Mouse (Mus musculus): Measurements from ENCODE around the gene Vasp.

Gene Vasp

DNA sequence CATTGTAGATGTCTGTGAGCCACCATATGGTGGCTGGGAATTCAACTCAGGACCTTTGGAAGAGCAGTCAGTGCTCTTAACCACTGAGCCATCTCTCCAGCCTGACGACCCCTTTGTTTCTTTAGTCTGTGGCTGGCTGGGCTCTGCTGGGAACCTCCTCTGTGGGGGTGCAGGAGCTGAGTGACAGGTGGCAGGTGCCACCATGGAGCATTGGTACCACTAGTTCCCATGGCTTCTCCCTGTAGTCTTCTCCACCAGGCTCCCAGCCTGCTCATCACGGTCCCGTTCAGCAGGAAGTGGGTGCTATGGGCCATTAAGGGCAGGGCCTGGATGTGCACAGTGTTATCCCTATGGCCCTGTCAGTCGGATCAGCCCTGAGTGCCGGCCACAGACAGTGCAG lies 37.0 kb downstream of the Vasp start:
- no peak for DNase-seq

DNA sequence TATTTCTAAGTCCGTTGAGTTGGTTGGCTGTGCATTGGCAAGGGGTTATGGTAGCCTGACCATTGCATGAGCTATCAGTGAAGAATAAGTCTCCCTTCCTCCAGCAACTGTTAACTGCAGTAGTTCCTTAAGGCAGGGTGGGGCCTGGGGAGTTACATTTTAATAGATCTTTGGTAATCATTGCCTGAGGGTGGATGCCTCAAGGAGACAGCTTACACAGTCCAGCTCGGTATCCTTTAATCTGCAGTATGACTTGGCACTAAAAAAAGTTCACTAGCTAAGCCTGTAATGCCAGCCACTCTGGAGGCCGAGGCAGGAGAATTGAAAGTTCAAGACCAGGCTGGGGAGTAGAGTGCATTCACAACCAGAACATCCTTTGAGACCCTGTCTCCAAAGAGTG lies 39.8 kb downstream of the Vasp start:
- no peak for DNase-seq

DNA sequence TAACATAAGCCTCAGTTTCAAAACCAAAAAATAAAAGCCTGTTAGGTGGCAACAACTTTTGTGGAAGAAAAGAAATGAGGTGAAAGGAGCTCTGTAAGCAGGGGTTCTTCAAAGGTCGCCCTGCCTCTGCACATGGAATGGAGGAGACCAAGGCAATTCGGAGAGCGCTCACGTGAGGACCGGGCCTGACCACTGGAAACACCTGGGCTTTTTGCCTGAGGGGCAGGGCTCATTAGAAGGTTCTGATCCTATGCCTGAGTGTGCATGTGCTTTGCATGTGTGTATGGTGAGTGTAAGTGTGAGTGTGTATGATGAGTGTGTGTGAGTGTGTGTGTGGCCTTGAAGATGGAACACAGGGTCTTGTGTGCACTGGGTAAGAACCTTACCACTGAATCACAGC lies 40.7 kb downstream of the Vasp start:
- no peak for DNase-seq

- DNase-seq = no peak
These were observed 41.5 kb downstream of the Vasp start for GRCm38 (mm10) chr7:19230041-19230580.

GRCm38 (mm10) chr7:19229404-19229803 lies 42.2 kb downstream of the Vasp start:
- DNase-seq = no peak

- no peak for DNase-seq
These were observed 42.8 kb downstream of the Vasp start for GRCm38 (mm10) chr7:19228793-19229148.

DNA sequence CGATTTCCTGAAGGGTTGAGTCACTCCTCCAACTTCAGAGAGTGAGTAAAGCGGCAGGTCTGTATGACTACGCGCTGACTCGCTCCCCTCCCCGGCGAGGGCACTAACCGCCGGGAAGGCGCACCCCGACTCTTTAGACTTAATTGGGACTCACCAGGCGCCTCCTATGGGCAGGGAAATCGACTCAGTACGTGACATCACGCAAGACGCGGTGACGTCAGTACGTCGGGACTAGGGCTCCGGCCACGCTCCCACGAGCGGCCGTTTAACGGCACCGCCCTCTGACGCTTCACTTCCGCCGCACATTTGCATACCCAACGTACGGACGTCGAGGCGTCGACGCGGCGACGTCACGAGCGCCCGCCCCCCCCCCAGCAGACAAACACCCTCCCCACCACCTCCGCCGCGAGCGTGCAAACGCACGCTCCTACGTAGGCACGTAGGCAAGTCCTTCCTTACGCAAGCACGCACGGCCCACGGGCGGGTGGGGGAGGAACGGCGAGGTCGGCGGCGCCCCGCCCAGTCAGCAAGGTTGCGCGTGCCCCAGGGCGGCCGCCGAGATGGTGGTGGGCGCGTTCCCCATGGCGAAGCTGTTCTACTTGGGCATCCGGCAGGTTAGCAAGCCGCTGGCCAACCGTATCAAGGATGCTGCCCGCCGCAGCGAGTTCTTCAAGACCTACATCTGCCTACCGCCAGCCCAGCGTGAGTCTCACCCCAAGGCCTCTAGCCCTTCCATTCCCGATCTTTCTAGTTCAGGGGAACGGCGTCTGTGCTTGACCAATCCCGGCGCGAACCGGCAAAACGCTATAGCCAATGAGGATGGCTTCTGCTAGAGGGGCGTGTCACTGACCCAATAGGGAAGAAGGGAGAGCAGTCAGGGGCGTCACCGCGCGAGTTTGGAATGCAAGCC lies 43.5 kb downstream of the Vasp start, which contains the start of gene Opa3:
Opa3 (plus strand) TSS at position 452 of the 910 bp plus-strand sequence.
- peak; percentile 98 for DNase-seq

- peak; percentile 46 for DNase-seq
These were observed 44.5 kb downstream of the Vasp start for GRCm38 (mm10) chr7:19226817-19227797.

- no peak for DNase-seq
These were observed 46.7 kb downstream of the Vasp start for GRCm38 (mm10) chr7:19224933-19225332.

GRCm38 (mm10) chr7:19222875-19223274 lies 48.7 kb downstream of the Vasp start:
- no peak for DNase-seq

DNA sequence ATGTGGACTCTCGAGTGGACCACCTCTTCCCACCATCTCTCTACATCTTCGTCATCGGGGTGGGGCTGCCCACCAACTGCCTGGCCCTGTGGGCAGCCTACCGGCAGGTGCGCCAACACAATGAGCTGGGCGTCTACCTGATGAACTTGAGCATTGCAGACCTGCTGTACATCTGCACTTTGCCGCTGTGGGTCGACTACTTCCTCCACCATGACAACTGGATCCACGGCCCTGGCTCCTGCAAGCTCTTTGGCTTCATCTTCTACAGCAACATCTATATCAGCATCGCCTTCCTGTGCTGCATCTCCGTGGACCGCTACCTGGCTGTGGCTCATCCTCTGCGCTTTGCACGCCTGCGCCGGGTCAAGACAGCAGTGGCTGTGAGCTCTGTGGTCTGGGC lies 49.4 kb downstream of the Vasp start:
- DNase-seq = no peak

GRCm38 (mm10) chr7:19220061-19220460 lies 51.6 kb downstream of the Vasp start:
- no peak for DNase-seq

DNA sequence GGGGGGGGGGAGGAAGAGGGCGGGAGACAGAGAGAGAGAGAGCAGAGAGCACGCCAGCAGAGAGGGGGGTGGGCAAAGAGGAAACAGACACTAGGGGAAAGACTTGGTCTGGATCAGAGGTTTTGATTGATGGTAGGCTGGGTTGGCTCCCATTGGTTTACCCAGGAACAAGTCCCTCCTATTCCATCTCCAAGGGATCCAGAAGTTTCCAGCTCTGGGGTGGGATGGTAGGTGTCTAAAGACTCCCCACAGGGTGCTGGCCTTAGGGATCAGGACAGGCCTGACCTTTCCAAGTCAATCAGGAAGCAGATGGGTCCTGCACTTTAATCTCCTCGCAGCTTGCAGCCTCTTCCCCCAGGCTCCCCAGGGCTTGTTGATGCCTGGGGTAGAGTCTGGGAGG lies 53.7 kb downstream of the Vasp start:
- DNase-seq = no peak

DNA sequence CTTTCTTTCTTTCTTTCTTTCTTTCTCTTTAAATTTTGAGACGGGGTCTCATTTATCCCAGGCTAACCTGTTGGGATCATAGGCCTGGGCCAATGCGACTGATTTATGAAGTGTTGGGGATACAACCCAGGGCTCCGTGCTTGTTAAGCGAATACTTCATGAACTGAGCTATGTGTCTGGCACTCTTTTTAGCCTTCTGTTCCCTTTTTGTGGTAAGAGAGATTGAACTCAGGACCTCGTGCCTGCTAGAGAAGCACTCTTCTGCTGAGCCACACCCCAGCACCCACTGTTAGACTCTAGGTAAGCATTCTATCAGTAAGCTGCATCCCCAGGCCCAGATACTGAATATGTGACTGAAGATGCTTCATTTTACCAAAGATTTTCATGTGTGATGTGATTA lies 54.1 kb downstream of the Vasp start:
- DNase-seq = no peak

GRCm38 (mm10) chr7:19214940-19215339 lies 56.7 kb downstream of the Vasp start:
- DNase-seq = no peak

- no peak for DNase-seq
These were observed 57.2 kb downstream of the Vasp start for GRCm38 (mm10) chr7:19214369-19214768.

DNA sequence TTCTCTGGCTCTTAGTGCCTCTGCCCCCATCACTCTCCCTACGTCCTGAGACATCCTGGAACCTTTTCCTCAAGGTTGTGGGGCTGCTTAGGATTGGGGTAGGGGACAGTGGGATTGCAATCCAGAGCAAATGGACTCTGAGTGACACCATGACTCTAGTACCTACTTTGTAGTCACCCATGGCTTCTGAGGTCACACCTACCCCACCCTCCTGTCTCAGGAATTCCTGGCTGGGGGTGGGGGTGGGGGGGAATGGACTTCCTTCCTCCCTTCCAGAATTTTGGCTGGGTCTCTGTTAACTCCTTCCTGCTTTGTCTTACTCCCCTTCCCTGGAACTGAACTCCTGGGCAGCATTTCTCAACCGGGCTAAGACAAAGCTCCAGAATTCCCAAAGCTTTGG lies 58.2 kb downstream of the Vasp start:
- no peak for DNase-seq

DNA sequence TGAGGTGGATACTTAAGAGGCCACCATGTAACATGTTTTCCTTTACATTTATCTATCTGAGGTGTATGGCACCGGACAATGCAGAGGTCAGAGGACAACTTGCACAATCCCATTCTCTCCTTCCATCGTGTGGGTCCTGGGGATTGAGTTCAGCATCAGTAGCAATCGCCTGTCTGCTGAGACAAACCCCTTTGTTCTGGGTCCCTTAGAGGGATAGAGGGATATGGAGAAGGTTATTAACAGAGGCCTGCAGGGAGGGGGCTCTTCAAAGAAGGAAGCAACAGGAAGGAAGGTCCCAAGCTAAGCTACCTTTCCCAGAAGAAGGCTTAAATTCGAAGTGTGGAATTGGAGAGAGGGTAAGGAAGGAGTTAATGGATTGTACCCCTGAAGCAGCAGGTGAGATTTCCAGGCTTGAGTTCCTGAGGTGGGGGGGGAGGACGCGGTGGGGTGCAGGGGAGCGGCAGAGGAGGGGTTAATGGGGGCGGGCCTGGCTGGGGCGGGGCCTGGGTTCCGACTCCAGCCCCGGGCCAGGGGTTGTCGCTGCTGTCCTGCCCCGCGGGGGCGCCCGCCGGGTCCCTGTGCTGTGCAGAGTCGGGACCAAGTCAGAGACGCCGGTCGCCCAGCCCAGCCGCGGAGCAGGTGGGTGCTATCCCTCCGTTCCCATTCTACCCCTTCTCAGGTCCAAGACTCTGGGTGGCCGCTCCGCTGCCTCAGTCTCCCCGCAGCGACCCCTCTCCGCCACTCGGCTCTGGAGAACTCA lies 59.4 kb downstream of the Vasp start, which contains the start of gene Gpr4:
Gpr4 (plus strand) TSS at position 543 of the 760 bp plus-strand sequence.
- no peak for DNase-seq

GRCm38 (mm10) chr7:19211041-19211675 lies 60.5 kb downstream of the Vasp start:
- DNase-seq = no peak

DNA sequence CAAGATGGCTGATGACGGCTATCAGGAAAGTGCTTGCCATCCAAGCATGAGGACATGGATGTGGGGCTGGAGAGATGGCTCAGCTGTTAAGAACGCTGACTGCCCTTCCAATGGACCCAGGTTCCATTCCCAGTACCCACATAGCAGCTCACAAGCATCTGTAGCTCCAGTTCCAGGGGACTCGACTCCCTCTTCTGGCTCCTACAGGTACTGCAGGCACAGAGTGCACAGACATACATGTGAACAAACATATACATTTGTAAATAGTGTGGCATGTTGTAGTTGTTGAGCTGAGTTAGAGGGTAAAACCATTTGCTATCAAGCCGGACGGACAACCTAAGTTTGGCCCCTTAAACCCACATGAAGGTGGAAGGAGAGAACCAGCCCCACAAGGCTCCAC lies 61.6 kb downstream of the Vasp start:
- no peak for DNase-seq

- no peak for DNase-seq
These were observed 62.1 kb downstream of the Vasp start for GRCm38 (mm10) chr7:19209494-19209893.

DNA sequence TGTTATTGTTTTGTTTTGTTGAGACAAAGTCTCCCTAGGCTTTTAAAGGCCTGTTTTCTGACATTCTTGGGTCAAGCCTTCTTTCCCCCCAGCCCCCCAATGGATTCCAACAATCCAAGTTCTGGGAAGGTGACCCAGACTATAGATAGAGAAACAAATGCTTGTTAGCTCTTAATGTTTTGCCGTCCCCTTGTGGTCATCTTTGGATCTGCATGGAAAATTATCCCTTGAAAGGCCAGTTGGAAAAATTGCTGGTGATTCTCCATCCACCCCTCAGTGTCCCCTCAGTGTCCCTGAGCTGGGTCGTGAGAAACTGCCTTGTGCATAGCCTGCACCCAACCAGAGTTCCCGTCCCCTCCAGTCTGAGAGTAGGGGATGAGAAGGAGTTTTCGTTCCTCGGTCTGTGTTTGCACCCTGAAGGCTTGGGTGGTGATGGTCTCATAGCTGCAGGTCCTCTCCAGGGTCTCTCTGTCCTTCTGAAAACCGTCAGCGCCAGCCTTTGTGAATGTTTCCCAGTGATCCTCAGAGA lies 62.6 kb downstream of the Vasp start:
- DNase-seq = peak; percentile 60

Measured in cerebellum, adult 8-10 months (tissue).